Mouse (Mus musculus) spleen, adult 12 weeks (tissue): ENCODE measurements around the gene Lingo1.

Experiments
- DNase-seq: peaks from one replicate; pipeline ENCODE4 v3.0.0; 2022; ENCODE audit warnings: low spot score

The Lingo1 gene

GRCm38 (mm10) chr9:56605443-56605806 lies 190.8 kb downstream of the Lingo1 start:
- DNase-seq: no peak

- no peak for DNase-seq
These were observed 191.3 kb downstream of the Lingo1 start for GRCm38 (mm10) chr9:56604797-56605442.

- DNase-seq: no peak
These were observed 195.6 kb downstream of the Lingo1 start for GRCm38 (mm10) chr9:56600655-56601054.

GRCm38 (mm10) chr9:56592639-56593038 lies 203.6 kb downstream of the Lingo1 start:
- no peak for DNase-seq

- no peak for DNase-seq
These were observed 204.9 kb downstream of the Lingo1 start for GRCm38 (mm10) chr9:56591248-56591888.

GRCm38 (mm10) chr9:56589762-56590161 lies 206.5 kb downstream of the Lingo1 start:
- DNase-seq: no peak

- no peak for DNase-seq
These were observed 212.2 kb downstream of the Lingo1 start for GRCm38 (mm10) chr9:56584043-56584424.

GRCm38 (mm10) chr9:56583139-56584042 lies 212.9 kb downstream of the Lingo1 start:
- DNase-seq: no peak

- DNase-seq: no peak
These were observed 213.6 kb downstream of the Lingo1 start for GRCm38 (mm10) chr9:56582628-56583027.

- no peak for DNase-seq
These were observed 214.6 kb downstream of the Lingo1 start for GRCm38 (mm10) chr9:56581700-56582099.

GRCm38 (mm10) chr9:56581016-56581415 lies 215.3 kb downstream of the Lingo1 start:
- DNase-seq: no peak

GRCm38 (mm10) chr9:56580101-56580500 lies 216.2 kb downstream of the Lingo1 start:
- DNase-seq: no peak

- no peak for DNase-seq
These were observed 218.9 kb downstream of the Lingo1 start for GRCm38 (mm10) chr9:56577405-56577804.

GRCm38 (mm10) chr9:56572534-56573479 lies 223.5 kb downstream of the Lingo1 start:
- DNase-seq: no peak
